Mouse (Mus musculus) cerebellum, adult 18-20 months (tissue): ENCODE results near the gene Ascl4.

ENCODE experiments used
- DNase-seq, 2 experiments: peaks; one replicate each; pipeline ENCODE4 v3.0.0; 2021

Ascl4 gene

DNA sequence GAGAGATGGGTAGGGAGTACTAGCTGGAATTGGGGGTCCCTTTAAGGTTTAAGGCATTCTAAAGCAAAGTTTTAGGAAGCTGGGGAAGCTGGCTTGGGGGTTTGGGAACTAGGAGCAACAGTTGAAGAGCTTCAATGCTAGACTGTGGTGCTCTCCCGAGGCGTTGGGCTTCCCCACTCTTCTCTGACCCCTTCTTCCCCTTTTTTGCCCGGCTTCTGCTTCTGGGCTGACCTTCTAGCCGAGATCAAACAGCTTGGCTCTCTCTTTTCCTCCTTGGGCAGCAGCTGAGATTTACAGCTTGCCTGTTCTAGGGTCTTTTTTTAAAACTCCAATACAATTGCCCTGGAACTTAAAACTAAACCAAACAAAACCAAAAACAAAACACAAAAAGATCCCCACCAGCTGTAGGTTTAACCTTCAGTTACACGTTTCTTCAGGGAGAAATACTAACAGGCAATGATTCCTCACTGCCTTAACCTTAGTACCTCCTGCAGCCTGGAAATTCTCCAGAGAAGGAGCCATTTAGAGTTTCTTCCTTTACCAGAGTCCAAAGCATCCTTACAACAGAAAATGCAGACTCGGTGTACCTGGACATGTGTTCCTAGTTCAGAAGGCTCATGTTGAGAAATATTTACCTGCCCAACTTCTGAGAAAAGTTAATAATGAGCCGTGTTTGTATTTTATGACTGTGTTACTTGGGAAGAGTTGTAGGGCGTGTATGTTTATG is 42.6 kb downstream of the Ascl4 start:
- DNase-seq: no peak

DNA sequence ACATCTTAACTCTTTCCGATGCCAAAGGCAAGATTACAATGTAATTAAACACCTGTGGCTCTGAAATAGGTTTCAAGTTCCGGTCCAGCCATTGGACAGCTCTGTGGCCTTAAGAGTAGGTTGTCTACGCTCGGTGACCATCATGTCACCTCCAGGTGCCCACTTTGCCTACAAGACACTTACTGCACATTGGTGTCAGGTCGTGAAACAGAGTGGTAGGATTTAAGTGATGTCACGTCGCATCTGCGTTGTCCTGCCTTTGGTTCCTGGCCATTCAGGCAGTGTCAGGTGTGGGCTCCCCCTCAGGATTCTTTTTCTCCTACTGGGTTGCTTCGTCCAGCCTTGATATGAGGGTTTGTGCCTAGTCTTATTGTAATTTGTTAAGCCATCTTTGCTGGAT is 44.3 kb downstream of the Ascl4 start:
- DNase-seq: no peak

DNA sequence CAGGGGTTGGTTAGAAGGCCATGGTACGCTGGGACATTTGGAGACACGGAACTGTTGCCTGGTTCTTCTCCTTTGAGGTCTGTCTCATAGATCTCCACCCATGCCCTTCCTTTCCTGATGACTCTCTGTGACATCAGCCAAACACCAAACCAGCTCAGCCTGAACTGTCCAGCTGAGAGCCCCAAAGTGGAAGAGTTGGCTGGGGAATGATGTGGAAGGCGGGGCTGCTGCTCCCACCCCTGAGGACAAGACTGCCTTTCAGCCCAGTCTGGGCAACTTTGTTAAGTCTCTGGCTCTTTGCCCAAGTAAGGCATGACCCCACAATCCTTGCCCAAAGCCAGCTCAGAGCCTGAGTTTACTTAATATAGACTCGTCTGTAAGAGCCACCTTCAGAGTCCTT is 45.4 kb downstream of the Ascl4 start:
- DNase-seq: peak in 1 of 2 experiments; percentile 13

DNA sequence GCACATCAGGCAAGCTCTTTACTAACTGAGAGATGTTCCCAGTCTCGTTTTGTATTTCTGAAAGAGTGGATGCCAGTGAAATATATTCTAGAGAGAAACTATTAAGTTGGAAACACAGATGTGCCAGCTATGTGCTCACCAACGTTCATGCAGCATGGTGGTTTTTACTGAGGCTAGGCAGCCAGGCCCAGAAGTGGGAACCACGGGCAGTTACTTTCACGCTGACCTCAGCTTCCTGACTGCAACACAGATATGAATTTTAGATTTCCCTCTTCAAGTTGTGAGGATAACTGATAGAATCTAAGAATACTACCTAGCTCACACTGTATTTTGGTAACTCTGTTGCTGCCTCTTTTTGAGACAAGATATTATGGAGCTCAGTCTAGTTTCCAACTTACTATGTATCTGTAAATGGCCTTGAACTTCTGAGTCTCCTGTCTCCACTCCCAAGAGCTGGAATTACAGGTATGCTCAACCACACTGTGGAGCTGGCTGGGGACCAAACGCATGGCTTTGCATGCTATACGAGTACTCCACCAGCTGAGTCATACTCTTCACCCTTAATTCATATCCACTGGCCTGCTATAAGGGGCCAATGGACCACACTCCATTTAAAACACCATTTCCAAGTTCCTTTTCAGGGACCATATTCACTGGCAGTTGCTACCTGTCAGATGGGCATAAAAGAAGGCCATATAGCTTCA is 62.1 kb downstream of the Ascl4 start:
- no peak for DNase-seq

DNA sequence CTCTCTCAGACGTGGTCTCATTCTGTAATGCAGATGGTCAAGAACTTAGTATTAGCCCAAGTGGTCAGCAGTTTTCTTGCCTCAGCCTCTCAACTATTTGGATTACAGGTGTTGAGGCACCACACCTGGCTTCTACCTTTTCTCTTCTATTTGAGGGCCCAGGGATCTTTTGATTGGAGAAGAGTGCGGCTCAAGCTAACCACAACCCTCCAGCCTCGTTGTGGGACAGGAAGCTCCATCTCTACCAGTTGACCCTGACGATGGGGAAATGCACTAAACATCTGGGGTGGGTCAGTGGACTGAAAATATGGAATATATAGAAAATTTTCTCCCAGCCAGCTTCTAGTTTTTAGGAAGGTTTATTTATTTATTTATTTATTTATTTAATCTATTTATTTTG is 64.9 kb downstream of the Ascl4 start:
- no peak for DNase-seq

DNA sequence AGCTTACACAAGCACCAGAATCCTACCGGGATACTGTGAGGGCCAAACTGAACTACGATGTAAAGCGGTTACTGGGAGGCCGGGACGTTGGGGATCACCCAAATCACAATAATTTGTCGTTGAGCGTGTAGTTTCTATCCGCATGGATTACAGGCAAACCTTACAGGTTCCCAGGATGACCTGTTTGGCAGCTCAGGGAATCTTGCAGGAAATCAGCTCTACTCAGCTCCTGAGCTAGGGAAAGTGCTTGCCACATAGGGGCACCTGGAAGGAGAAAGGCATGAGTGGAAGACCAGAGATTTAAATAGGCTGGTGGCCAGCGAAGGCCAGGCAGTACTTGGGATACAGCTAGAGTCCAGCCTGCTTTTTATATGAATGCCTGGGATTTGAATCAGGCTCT is 66.4 kb downstream of the Ascl4 start:
- no peak for DNase-seq

DNA sequence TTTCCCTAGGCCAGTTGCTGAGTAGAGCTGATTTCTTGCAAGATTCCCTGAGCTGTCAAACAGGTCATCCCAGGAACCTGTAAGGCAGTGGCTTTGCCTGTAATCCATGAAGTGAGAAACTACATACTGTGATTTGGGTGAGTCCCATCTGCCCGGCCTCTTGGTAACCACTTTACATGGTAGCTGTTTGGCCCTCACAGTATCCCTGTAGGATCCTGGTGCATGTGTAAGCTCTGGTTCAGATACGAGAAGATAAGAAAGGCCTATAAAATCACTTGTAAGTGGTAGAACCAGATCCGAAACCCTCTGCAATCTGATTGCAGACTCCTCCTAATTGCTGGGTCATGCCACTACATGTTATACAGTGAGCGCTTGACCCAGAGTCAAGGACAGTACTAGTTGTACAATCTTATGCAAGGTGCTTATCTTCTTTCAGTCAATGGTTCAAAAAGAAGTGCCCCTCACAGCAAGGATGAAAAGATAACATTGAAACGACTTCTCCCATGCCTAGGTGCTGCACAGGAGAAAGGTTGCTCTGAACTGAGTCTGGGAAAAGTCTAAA is 67.1 kb downstream of the Ascl4 start:
- DNase-seq: no peak
